Mouse (Mus musculus): ENCODE measurements around the gene Pcp4l1. TPM values are rescaled to one million over a fixed set of nuclear protein-coding genes. Genes with fewer than 3 reads are reported as not detected.

Gene Pcp4l1
- total and polyA plus RNA-seq, 2 experiments from 2014 or later = 48.7 to 164 TPM

GRCm38 (mm10) chr1:171222238-171223155, 26.4 kb upstream of the Pcp4l1 start, which contains the start of gene Tomm40l:
Tomm40l (minus strand) TSS chr1:171222514.
- Histone ChIP-seq H3K4me1 (ENCODE audit: control insufficient read depth, insufficient read depth) (peaks cover 8% of the 10 kb centered on the region), H3K36me3 (replicated peaks; ENCODE audit: control insufficient read depth, insufficient read depth, low read length) (peaks cover 24% of the 10 kb centered on the region), H3K4me2 (ENCODE audit: low read depth, low read length) (peak within 1 kb of the TSS; percentile 77), H3K27ac (ENCODE audit: low read depth) (peak within 1 kb of the TSS; percentile 94), H3K27me3 (ENCODE audit: control insufficient read depth, insufficient read depth, low read length) (no peaks in the 10 kb centered on the region), H3K4me3 (ENCODE audit: low read depth, low read length) (peak within 1 kb of the TSS; percentile 66), H3K9me3 (replicated peaks; ENCODE audit: control insufficient read depth, low read length) (no peaks in the 10 kb centered on the region), H3K9ac (replicated peaks; ENCODE audit: low read depth, low read length) (peak within 1 kb of the TSS; percentile 56)
- ATAC-seq (ENCODE audit: insufficient read depth, low read depth) = peak; percentile 97
- WGBS = under 1% methylated on average over 28 of the region's 28 CpGs
- DNase-seq (ENCODE audit: low spot score) = peak; percentile 100
- TF ChIP-seq EP300 (IDR thresholded peaks at IDR 0.05; ENCODE audit: low read depth) (no peak; the same call in 1 of the 2 replicates), CTCF (IDR thresholded peaks at IDR 0.05; ENCODE audit: low read depth) (peak; percentile 79)

- H3K4me2 ChIP-seq (ENCODE audit: low read depth, low read length) = peak overlapping the region; percentile 77
- 5% methylated on average over 22 of the region's 22 CpGs for WGBS
- peak overlapping the region; percentile 15; the same call in 1 of the 2 replicates for H3K27ac ChIP-seq (ENCODE audit: low read depth)
- peak overlapping the region; percentile 56 for H3K9ac ChIP-seq (replicated peaks; ENCODE audit: low read depth, low read length)
- peak overlapping the region; percentile 66 for H3K4me3 ChIP-seq (ENCODE audit: low read depth, low read length)
- H3K9me3 ChIP-seq (replicated peaks; ENCODE audit: control insufficient read depth, low read length) = no peaks in the 10 kb centered on the region
- no peak for TF ChIP-seq CTCF (IDR thresholded peaks at IDR 0.05; ENCODE audit: low read depth)
- no peak for TF ChIP-seq EP300 (IDR thresholded peaks at IDR 0.05; ENCODE audit: low read depth)
- ATAC-seq (ENCODE audit: insufficient read depth, low read depth) (no peak), DNase-seq (ENCODE audit: low spot score) (no peak)
- no peaks in the 10 kb centered on the region for H3K27me3 ChIP-seq (ENCODE audit: control insufficient read depth, insufficient read depth, low read length)
- H3K4me1 ChIP-seq (ENCODE audit: control insufficient read depth, insufficient read depth) = peaks cover 8% of the 10 kb centered on the region
- peaks cover 24% of the 10 kb centered on the region for H3K36me3 ChIP-seq (replicated peaks; ENCODE audit: control insufficient read depth, insufficient read depth, low read length)
Observed at GRCm38 (mm10) chr1:171221281-171222193, 25.5 kb upstream of the Pcp4l1 start.

- H3K27me3 ChIP-seq (ENCODE audit: control insufficient read depth, insufficient read depth, low read length) = no peaks in the 10 kb centered on the region
- TF ChIP-seq CTCF (IDR thresholded peaks at IDR 0.05; ENCODE audit: low read depth) (peak; percentile 92), EP300 (IDR thresholded peaks at IDR 0.05; ENCODE audit: low read depth) (no peak)
- H3K9me3 ChIP-seq (replicated peaks; ENCODE audit: control insufficient read depth, low read length) = no peaks in the 10 kb centered on the region
- H3K4me2 ChIP-seq (ENCODE audit: low read depth, low read length) = peak overlapping the region; percentile 77
- ATAC-seq (ENCODE audit: insufficient read depth, low read depth) = no peak
- peaks cover 24% of the 10 kb centered on the region for H3K36me3 ChIP-seq (replicated peaks; ENCODE audit: control insufficient read depth, insufficient read depth, low read length)
- peak overlapping the region; percentile 66 for H3K4me3 ChIP-seq (ENCODE audit: low read depth, low read length)
- no peak overlapping the region for H3K27ac ChIP-seq (ENCODE audit: low read depth)
- WGBS = 5% methylated on average over 10 of the region's 10 CpGs
- DNase-seq (ENCODE audit: low spot score) = peak; percentile 83
- H3K9ac ChIP-seq (replicated peaks; ENCODE audit: low read depth, low read length) = no peak overlapping the region
- H3K4me1 ChIP-seq (ENCODE audit: control insufficient read depth, insufficient read depth) = peaks cover 11% of the 10 kb centered on the region
Observed at GRCm38 (mm10) chr1:171220871-171221270, 24.8 kb upstream of the Pcp4l1 start.

- Histone ChIP-seq H3K4me3 (ENCODE audit: low read depth, low read length) (no peak overlapping the region), H3K9me3 (replicated peaks; ENCODE audit: control insufficient read depth, low read length) (no peaks in the 10 kb centered on the region), H3K4me1 (ENCODE audit: control insufficient read depth, insufficient read depth) (peaks cover 8% of the 10 kb centered on the region), H3K27ac (ENCODE audit: low read depth) (no peak overlapping the region), H3K4me2 (ENCODE audit: low read depth, low read length) (no peak overlapping the region), H3K27me3 (ENCODE audit: control insufficient read depth, insufficient read depth, low read length) (no peaks in the 10 kb centered on the region), H3K9ac (replicated peaks; ENCODE audit: low read depth, low read length) (no peak overlapping the region), H3K36me3 (replicated peaks; ENCODE audit: control insufficient read depth, insufficient read depth, low read length) (peaks cover 24% of the 10 kb centered on the region)
- DNase-seq (ENCODE audit: low spot score) (no peak), ATAC-seq (ENCODE audit: insufficient read depth, low read depth) (no peak)
- TF ChIP-seq CTCF (IDR thresholded peaks at IDR 0.05; ENCODE audit: low read depth) (no peak), EP300 (IDR thresholded peaks at IDR 0.05; ENCODE audit: low read depth) (no peak)
- WGBS = 63% methylated on average over 18 of the region's 18 CpGs
Observed at GRCm38 (mm10) chr1:171216241-171216955, 20.3 kb upstream of the Pcp4l1 start.

Measured in heart, postnatal 0 days (tissue).